Mouse (Mus musculus) MEL (cell line): ENCODE results near the gene Dpf2. TPM values are rescaled to one million over a fixed set of nuclear protein-coding genes. Genes with fewer than 3 reads are reported as not detected.

ENCODE experiments used
- DNase-seq: peaks from one replicate; pipeline ENCODE4 v3.0.0; 2011; ENCODE audit warnings: low read depth, low spot score
- H3K27ac ChIP-seq: 2 replicates; pipeline ENCODE4 v1.5.1; 2012; ENCODE audit warnings: low read depth, mild to moderate bottlenecking, control low read depth, low read length, moderate library complexity; ENCODE audit not compliant: control insufficient read depth
- H3K27me3 ChIP-seq, 2 experiments: fragments of 150-350 bp in 1 of 2; sonication (generic) in 1 of 2; 2 replicates each; pipeline ENCODE4 v1.6.1; 2012; ENCODE audit warnings: low read length in 2 of 2, mild to moderate bottlenecking in 2 of 2, improper control_type of control experiment in 1 of 2, moderate library complexity in 1 of 2; ENCODE audit not compliant: insufficient read depth in 2 of 2, control insufficient read depth in 1 of 2
- H3K36me3 ChIP-seq, 2 experiments: 2 replicates each; pipeline ENCODE4 v1.6.1; 2012 to 2014; ENCODE audit warnings: low read length in 2 of 2, improper control_type of control experiment in 1 of 2, inconsistent platforms in 1 of 2, mild to moderate bottlenecking in 1 of 2; ENCODE audit not compliant: insufficient read depth in 2 of 2, control insufficient read depth in 1 of 2
- H3K4me1 ChIP-seq, 2 experiments: fragments of 150-350 bp in 1 of 2; sonication (generic) in 1 of 2; 2 replicates each; pipeline ENCODE4 v1.6.1; 2012; ENCODE audit warnings: low read length in 2 of 2, improper control_type of control experiment in 1 of 2, mild to moderate bottlenecking in 1 of 2; ENCODE audit not compliant: insufficient read depth in 2 of 2, control insufficient read depth in 1 of 2
- H3K4me3 ChIP-seq, 2 experiments: fragments of 150-350 bp in 1 of 2; sonication (generic) in 1 of 2; 2 replicates each; pipeline ENCODE4 v1.5.1; 2012; ENCODE audit warnings: low read depth in 2 of 2, low read length in 2 of 2, mild to moderate bottlenecking in 2 of 2, moderate library complexity in 2 of 2, control low read depth in 1 of 2, improper control_type of control experiment in 1 of 2; ENCODE audit not compliant: control insufficient read depth in 1 of 2, insufficient read depth in 1 of 2
- H3K79me2 ChIP-seq: 2 replicates; pipeline ENCODE4 v1.6.1; 2012; ENCODE audit warnings: mild to moderate bottlenecking, low read length, moderate library complexity; ENCODE audit not compliant: control insufficient read depth, poor library complexity, insufficient read depth
- H3K9ac ChIP-seq: 2 replicates; pipeline ENCODE4 v1.6.1; 2012; ENCODE audit warnings: low read depth, mild to moderate bottlenecking, control low read depth, low read length, moderate library complexity; ENCODE audit not compliant: control insufficient read depth, poor library complexity, severe bottlenecking
- H3K9me3 ChIP-seq: fragments of 150-350 bp; sonication (generic); replicated peaks from 2 replicates; pipeline ENCODE4 v1.6.1; 2012; ENCODE audit warnings: mild to moderate bottlenecking, low read length, improper control_type of control experiment, moderate library complexity; ENCODE audit not compliant: insufficient read depth
- BHLHE40 ChIP-seq: IDR thresholded peaks from 2 replicates; pipeline ENCODE4 v1.6.1; 2012; ENCODE audit warnings: low read depth, mild to moderate bottlenecking, inconsistent platforms, low read length, improper control_type of control experiment, borderline replicate concordance
- CHD1 ChIP-seq: IDR thresholded peaks from 2 replicates; pipeline ENCODE4 v1.6.1; 2012; ENCODE audit warnings: low read depth, mild to moderate bottlenecking, inconsistent platforms, low read length, improper control_type of control experiment
- CHD2 ChIP-seq: IDR thresholded peaks from 2 replicates; pipeline ENCODE4 v1.6.1; 2011; ENCODE audit warnings: low read length, improper control_type of control experiment
- CTCF ChIP-seq, 3 experiments: IDR thresholded peaks in 2 of 3; conservative IDR thresholded peaks in 1 of 3; 2 replicates each; pipeline ENCODE4 v1.5.1; 2011 to 2012; ENCODE audit warnings: low read length in 3 of 3, low read depth in 2 of 3, mild to moderate bottlenecking in 2 of 3, improper control_type of control experiment in 1 of 3, inconsistent platforms in 1 of 3, mixed read lengths in 1 of 3, moderate library complexity in 1 of 3; ENCODE audit not compliant: control insufficient read depth in 1 of 3, insufficient read depth in 1 of 3, poor library complexity in 1 of 3, severe bottlenecking in 1 of 3
- E2F4 ChIP-seq: IDR thresholded peaks from 2 replicates; pipeline ENCODE4 v1.6.1; 2011; ENCODE audit warnings: low read depth, low read length, improper control_type of control experiment, borderline replicate concordance
- ELF1 ChIP-seq: IDR thresholded peaks from 2 replicates; pipeline ENCODE4 v1.6.1; 2014; ENCODE audit warnings: low read depth, mild to moderate bottlenecking, inconsistent platforms, low read length, improper control_type of control experiment, moderate library complexity
- EP300 ChIP-seq, 2 experiments: IDR thresholded peaks; 2 replicates each; pipeline ENCODE4 v1.6.1; 2011; ENCODE audit warnings: improper control_type of control experiment in 2 of 2, low read length in 2 of 2, low read depth in 1 of 2, mild to moderate bottlenecking in 1 of 2
- ETS1 ChIP-seq: IDR thresholded peaks from 2 replicates; pipeline ENCODE4 v1.6.1; 2012; ENCODE audit warnings: low read depth, mild to moderate bottlenecking, inconsistent platforms, low read length, improper control_type of control experiment, moderate library complexity
- GABPA ChIP-seq: IDR thresholded peaks from 2 replicates; pipeline ENCODE4 v1.6.1; 2012; ENCODE audit warnings: low read depth, mild to moderate bottlenecking, inconsistent platforms, low read length, improper control_type of control experiment, moderate library complexity
- GATA1 ChIP-seq: IDR thresholded peaks from 2 replicates; pipeline ENCODE4 v1.6.1; 2011; ENCODE audit warnings: low read depth, low read length, improper control_type of control experiment
- HCFC1 ChIP-seq: IDR thresholded peaks from 2 replicates; pipeline ENCODE4 v1.6.1; 2012; ENCODE audit warnings: low read depth, mild to moderate bottlenecking, inconsistent platforms, low read length, improper control_type of control experiment, moderate library complexity
- JUND ChIP-seq: IDR thresholded peaks from 2 replicates; pipeline ENCODE4 v1.6.1; 2011; ENCODE audit warnings: low read depth, mild to moderate bottlenecking, improper control_type of control experiment, low read length
- MAFK ChIP-seq: IDR thresholded peaks from 2 replicates; pipeline ENCODE4 v1.6.1; 2011; ENCODE audit warnings: low read depth, mild to moderate bottlenecking, low read length, improper control_type of control experiment, borderline replicate concordance
- MAX ChIP-seq: IDR thresholded peaks from 2 replicates; pipeline ENCODE4 v1.6.1; 2011; ENCODE audit warnings: low read length, improper control_type of control experiment
- MAZ ChIP-seq: IDR thresholded peaks from 2 replicates; pipeline ENCODE4 v1.6.1; 2012; ENCODE audit warnings: low read depth, mild to moderate bottlenecking, inconsistent platforms, low read length, improper control_type of control experiment
- MEF2A ChIP-seq: IDR thresholded peaks from 2 replicates; pipeline ENCODE4 v1.6.1; 2014; ENCODE audit warnings: low read depth, mild to moderate bottlenecking, inconsistent platforms, low read length, improper control_type of control experiment; ENCODE audit not compliant: poor library complexity, insufficient replicate concordance, severe bottlenecking; ENCODE audit errors: extremely low read depth
- MYB ChIP-seq: IDR thresholded peaks from 2 replicates; pipeline ENCODE4 v1.6.1; 2011; ENCODE audit warnings: mild to moderate bottlenecking, low read depth, low read length, improper control_type of control experiment
- MYC ChIP-seq: IDR thresholded peaks from 2 replicates; pipeline ENCODE4 v1.6.1; 2011; ENCODE audit warnings: low read depth, mild to moderate bottlenecking, low read length, improper control_type of control experiment, moderate library complexity
- NELFE ChIP-seq: IDR thresholded peaks from 2 replicates; pipeline ENCODE4 v1.6.1; 2011; ENCODE audit warnings: low read depth, low read length, improper control_type of control experiment
- NRF1 ChIP-seq: IDR thresholded peaks from 2 replicates; pipeline ENCODE4 v1.6.1; 2014; ENCODE audit warnings: low read depth, mild to moderate bottlenecking, inconsistent platforms, low read length, improper control_type of control experiment, moderate library complexity; ENCODE audit not compliant: poor library complexity, insufficient read depth, severe bottlenecking
- POLR2A ChIP-seq, 2 experiments: IDR thresholded peaks; 2 replicates each; pipeline ENCODE4 v1.6.1; 2011 to 2012; ENCODE audit warnings: low read length in 2 of 2, mild to moderate bottlenecking in 2 of 2, control low read depth in 1 of 2, improper control_type of control experiment in 1 of 2, low read depth in 1 of 2, moderate library complexity in 1 of 2; ENCODE audit not compliant: control insufficient read depth in 1 of 2, insufficient read depth in 1 of 2, poor library complexity in 1 of 2
- POLR2AphosphoS2 ChIP-seq: IDR thresholded peaks from 2 replicates; pipeline ENCODE4 v1.6.1; 2011; ENCODE audit warnings: low read length, improper control_type of control experiment
- POLR2AphosphoS5 ChIP-seq: IDR thresholded peaks from 2 replicates; pipeline ENCODE4 v1.6.1; 2012; ENCODE audit warnings: low read depth, borderline replicate concordance, mild to moderate bottlenecking, inconsistent platforms, low read length, moderate library complexity, mixed read lengths
- RAD21 ChIP-seq: IDR thresholded peaks from 2 replicates; pipeline ENCODE4 v1.6.1; 2011; ENCODE audit warnings: mild to moderate bottlenecking, low read depth, low read length, improper control_type of control experiment
- RCOR1 ChIP-seq: IDR thresholded peaks from 2 replicates; pipeline ENCODE4 v1.6.1; 2012; ENCODE audit warnings: low read depth, mild to moderate bottlenecking, inconsistent platforms, low read length, improper control_type of control experiment
- TAL1 ChIP-seq: IDR thresholded peaks from 2 replicates; pipeline ENCODE4 v1.6.1; 2012; ENCODE audit warnings: mild to moderate bottlenecking, inconsistent platforms, low read length, moderate library complexity, mixed read lengths
- TBP ChIP-seq: IDR thresholded peaks from 2 replicates; pipeline ENCODE4 v1.8.0; 2011; ENCODE audit warnings: low read depth, low read length, improper control_type of control experiment
- TCF12 ChIP-seq: IDR thresholded peaks from 2 replicates; pipeline ENCODE4 v1.6.1; 2014; ENCODE audit warnings: low read depth, mild to moderate bottlenecking, inconsistent platforms, low read length, improper control_type of control experiment, moderate library complexity
- UBTF ChIP-seq: IDR thresholded peaks from 2 replicates; pipeline ENCODE4 v1.6.1; 2012; ENCODE audit warnings: low read depth, mild to moderate bottlenecking, inconsistent platforms, low read length, improper control_type of control experiment, moderate library complexity, borderline replicate concordance; ENCODE audit not compliant: insufficient read depth
- USF1 ChIP-seq: IDR thresholded peaks from 2 replicates; pipeline ENCODE4 v1.6.1; 2014; ENCODE audit warnings: low read depth, mild to moderate bottlenecking, inconsistent platforms, low read length, improper control_type of control experiment, moderate library complexity
- USF2 ChIP-seq, 2 experiments: IDR thresholded peaks; 2 replicates each; pipeline ENCODE4 v1.6.1; 2011 to 2012; ENCODE audit warnings: improper control_type of control experiment in 2 of 2, low read length in 2 of 2, borderline replicate concordance in 1 of 2, inconsistent platforms in 1 of 2, low read depth in 1 of 2, mild to moderate bottlenecking in 1 of 2; ENCODE audit not compliant: insufficient read depth in 1 of 2
- ZC3H11A ChIP-seq: IDR thresholded peaks from 2 replicates; pipeline ENCODE4 v1.6.1; 2012; ENCODE audit warnings: low read depth, mild to moderate bottlenecking, inconsistent platforms, low read length, improper control_type of control experiment
- ZKSCAN1 ChIP-seq: IDR thresholded peaks from 2 replicates; pipeline ENCODE4 v1.6.1; 2012; ENCODE audit warnings: low read depth, mild to moderate bottlenecking, inconsistent platforms, low read length, improper control_type of control experiment, moderate library complexity
- ZMIZ1 ChIP-seq: IDR thresholded peaks from 2 replicates; pipeline ENCODE4 v1.6.1; 2012; ENCODE audit warnings: low read depth, mild to moderate bottlenecking, inconsistent platforms, low read length, improper control_type of control experiment, moderate library complexity
- ZNF384 ChIP-seq: IDR thresholded peaks from 2 replicates; pipeline ENCODE4 v1.6.1; 2012; ENCODE audit warnings: low read depth, mild to moderate bottlenecking, inconsistent platforms, low read length, improper control_type of control experiment
- polyA plus RNA-seq, 2 experiments: library from polyadenylated mRNA; stranded (reverse) in 1 of 2; unstranded in 1 of 2; fragments of >175 nt in 1 of 2; fragments of >200 nt in 1 of 2; gene quantifications; 2 replicates each; pipeline versions ENCODE4 v1.2.1 to v1.2.4; 2012; ENCODE audit warnings: low replicate concordance in 2 of 2, low read depth in 1 of 2; ENCODE audit not compliant: insufficient read length in 2 of 2, insufficient read depth in 1 of 2, missing spikeins in 1 of 2
- total RNA-seq: library from RNA; depleted of rRNA; stranded (reverse); fragments of 300-350 nt; gene quantifications from 2 replicates; pipeline ENCODE4 v1.2.3, GENCODE M21; 2012

The Dpf2 gene
- total and polyA plus RNA-seq, 3 experiments, result 58.6 to 166 (median 133) TPM

- peak overlapping the region; percentile 57 to 68 for H3K4me3 ChIP-seq
- peaks cover 0 to 12% of the 10 kb centered on the region in 2 experiments; a peak in 2 of 4 replicates for H3K36me3 ChIP-seq
- no peaks in the 10 kb centered on the region for H3K9me3 ChIP-seq
- peak; percentile 92 for DNase-seq
- peak overlapping the region; percentile 52 for H3K9ac ChIP-seq
- H3K27ac ChIP-seq, result peak overlapping the region; percentile 6; the same call in 1 of the 2 replicates
- H3K4me1 ChIP-seq, result peaks cover 12 to 16% of the 10 kb centered on the region in 2 experiments
- H3K27me3 ChIP-seq, result no peaks in the 10 kb centered on the region
- no peaks in the 10 kb centered on the region for H3K79me2 ChIP-seq
- TF ChIP-seq TCF12 (no peak), BHLHE40 (no peak), CHD1 (0 out of 2 replicates have a peak, but pooled peaks have one; percentile 63), MAX (0 out of 2 replicates have a peak, but pooled peaks have one; percentile 40), POLR2AphosphoS5 (no peak), CHD2 (no peak), MYC (0 out of 2 replicates have a peak, but pooled peaks have one; percentile 21), RAD21 (peak; percentile 73), MAZ (0 out of 2 replicates have a peak, but pooled peaks have one; percentile 50), POLR2A (IDR thresholded peaks at IDR 0.05; ENCODE audit: control insufficient read depth in 1 of 2, insufficient read depth in 1 of 2, low read depth in 1 of 2, low read length in 2 of 2, poor library complexity in 1 of 2) (no peak), NELFE (no peak), ZKSCAN1 (no peak), JUND (0 out of 2 replicates have a peak, but pooled peaks have one; percentile 12), ZNF384 (no peak), USF1 (no peak), ETS1 (no peak), ZMIZ1 (0 out of 2 replicates have a peak, but pooled peaks have one; percentile 11), USF2 (IDR thresholded peaks at IDR 0.05; ENCODE audit: borderline replicate concordance in 1 of 2, insufficient read depth in 1 of 2, low read depth in 1 of 2, low read length in 2 of 2) (no peak), EP300 (IDR thresholded peaks at IDR 0.05; ENCODE audit: low read depth in 1 of 2, low read length in 2 of 2) (0 out of 4 replicates have a peak, but pooled peaks of 1 of the 2 experiments have one; percentile 24), E2F4 (0 out of 2 replicates have a peak, but pooled peaks have one; percentile 33), POLR2AphosphoS2 (no peak), ELF1 (no peak), MAFK (no peak), CTCF (IDR thresholded peaks at IDR 0.05 in 2 of 3, conservative IDR thresholded peaks at IDR 0.05 in 1 of 3; ENCODE audit: control insufficient read depth in 1 of 3, insufficient read depth in 1 of 3, low read depth in 2 of 3, low read length in 3 of 3, poor library complexity in 1 of 3, severe bottlenecking in 1 of 3) (peak; percentile 58 to 95 (median 90); a peak in 5 of 6 replicates), ZC3H11A (peak; percentile 43; the same call in 1 of the 2 replicates), GABPA (no peak), NRF1 (no peak), MEF2A (no peak), GATA1 (no peak), UBTF (0 out of 2 replicates have a peak, but pooled peaks have one; percentile 11), RCOR1 (no peak), TAL1 (no peak), HCFC1 (no peak), MYB (no peak), TBP (no peak)
These were observed 11.3 kb upstream of the Dpf2 start for GRCm38 (mm10) chr19:5923990-5924712.
